Mouse (Mus musculus) left cerebral cortex, postnatal 10 days (tissue): ENCODE results near the gene Ppp5c. TPM values are rescaled to one million over a fixed set of nuclear protein-coding genes. Genes with fewer than 3 reads are reported as not detected.

ENCODE experiments used
- DNase-seq, 2 experiments: peaks; one replicate each; pipeline ENCODE4 v3.0.0; 2021 to 2022; ENCODE audit warnings: low spot score in 2 of 2, mixed read lengths in 1 of 2; ENCODE audit errors: extremely low spot score in 1 of 2
- intact Hi-C: fragments of 180-260 bp; cut with DNase I; formaldehyde crosslinking; loops from one replicate; pipeline ENCODE4 v1.15.1; 2025
- total RNA-seq, 2 experiments: library from RNA; stranded (reverse); gene quantifications; 2 replicates each; pipeline ENCODE4 v1.2.3; 2021

The Ppp5c gene
- total RNA-seq, 2 experiments from 2014 or later: 157 to 162 TPM

- peak; percentile 81 to 93 for DNase-seq
- intact Hi-C loops: loop anchor here (5.0 kb wide), 1 partner anchor 124 kb away; no protein-coding TSS in a partner anchor
These were observed 28.4 kb upstream of the Ppp5c start for GRCm38 (mm10) chr7:17056081-17056581.

GRCm38 (mm10) chr7:17055287-17055946 is 27.7 kb upstream of the Ppp5c start:
- peak in 1 of 2 experiments; percentile 62 for DNase-seq
- intact Hi-C loops: loop anchor here (5.0 kb wide), 1 partner anchor 123 kb away; no protein-coding TSS in a partner anchor

GRCm38 (mm10) chr7:17054325-17054989 is 26.7 kb upstream of the Ppp5c start:
- no peak for DNase-seq
- intact Hi-C loops: loop anchor here (5.0 kb wide), 1 partner anchor 47 kb away; no protein-coding TSS in a partner anchor

GRCm38 (mm10) chr7:17050933-17051594 is 23.3 kb upstream of the Ppp5c start:
- DNase-seq: peak in 1 of 2 experiments; percentile 72
- intact Hi-C loops: loop anchor here (5.0 kb wide), 1 partner anchor 44 kb away; no protein-coding TSS in a partner anchor

GRCm38 (mm10) chr7:17050491-17050890 is 22.8 kb upstream of the Ppp5c start:
- DNase-seq: no peak
- intact Hi-C loops: loop anchor here (5.0 kb wide), 1 partner anchor 43 kb away; no protein-coding TSS in a partner anchor

GRCm38 (mm10) chr7:17048431-17049190 is 20.9 kb upstream of the Ppp5c start:
- DNase-seq: no peak
- intact Hi-C loops: no loop called here

- no peak for DNase-seq
- intact Hi-C loops: no loop called here
These were observed 19.4 kb upstream of the Ppp5c start for GRCm38 (mm10) chr7:17047041-17047682.

GRCm38 (mm10) chr7:17045743-17046142 is 18.0 kb upstream of the Ppp5c start:
- peak in 1 of 2 experiments; percentile 62 for DNase-seq
- intact Hi-C loops: no loop called here

GRCm38 (mm10) chr7:17039373-17039772 is 11.6 kb upstream of the Ppp5c start:
- intact Hi-C loops: no loop called here

GRCm38 (mm10) chr7:17038018-17038695 is 10.4 kb upstream of the Ppp5c start:
- no peak for DNase-seq

More at GRCm38 (mm10) chr7:17039373-17039772, 11.6 kb upstream of the Ppp5c start:
- DNase-seq: no peak

GRCm38 (mm10) chr7:17030239-17030638 is 2.5 kb upstream of the Ppp5c start:
- intact Hi-C loops: no loop called here
- no peak for DNase-seq

More at GRCm38 (mm10) chr7:17038018-17038695, 10.4 kb upstream of the Ppp5c start:
- intact Hi-C loops: no loop called here

- no peak for DNase-seq
These were observed 1.2 kb upstream of the Ppp5c start for GRCm38 (mm10) chr7:17028923-17029322.

GRCm38 (mm10) chr7:17026710-17027587 is 775 bp downstream of the Ppp5c start:
- intact Hi-C loops: no loop called here
- DNase-seq: peak in 1 of 2 experiments; percentile 64

More at GRCm38 (mm10) chr7:17028923-17029322, 1.2 kb upstream of the Ppp5c start:
- intact Hi-C loops: no loop called here

- DNase-seq: no peak
- intact Hi-C loops: no loop called here
These were observed 1.7 kb downstream of the Ppp5c start for GRCm38 (mm10) chr7:17025896-17026622.

- intact Hi-C loops: no loop called here
- no peak for DNase-seq
These were observed 2.2 kb downstream of the Ppp5c start for GRCm38 (mm10) chr7:17025505-17025894.
